Mouse (Mus musculus) brain, embryonic 14.5 days (tissue): ENCODE data around the gene Plekha7.

Source experiments
- CTCF ChIP-seq: fragments of 200-500 bp; IDR thresholded peaks from 2 replicates; pipeline ENCODE4 v1.5.1; 2012; ENCODE audit warnings: inconsistent platforms, mild to moderate bottlenecking, moderate library complexity, borderline replicate concordance; ENCODE audit not compliant: insufficient read depth, insufficient read length; ENCODE audit errors: extremely low read depth
- POLR2A ChIP-seq: fragments of 200-500 bp; IDR thresholded peaks from 2 replicates; pipeline ENCODE4 v1.6.1; 2012; ENCODE audit warnings: mild to moderate bottlenecking, inconsistent platforms, borderline replicate concordance; ENCODE audit not compliant: poor library complexity, insufficient read depth, insufficient read length, severe bottlenecking; ENCODE audit errors: extremely low read depth

- TF ChIP-seq POLR2A (no peak), CTCF (peak; percentile 29; the same call in 1 of the 2 replicates)
Measured at GRCm38 (mm10) chr7:116244302-116245165, 63.6 kb downstream of the Plekha7 start.
